Mouse (Mus musculus) gastrocnemius, postnatal 10 days (tissue): Measurements from ENCODE around the gene Lsm12. TPM values are rescaled to one million over a fixed set of nuclear protein-coding genes. Genes with fewer than 3 reads are reported as not detected.
"Not testable (repeated sequence)": the region's sequence is repeated elsewhere in the genome, so short reads cannot be mapped to it uniquely, and the experiment has no call there.

Experiments used
- DNase-seq: peaks from one replicate; pipeline ENCODE4 v3.0.0; 2021; ENCODE audit warnings: mixed read lengths
- total RNA-seq, 2 experiments: library from RNA; stranded (reverse); gene quantifications; 2 replicates each; pipeline ENCODE4 v1.2.3; 2021

Lsm12 gene
- total RNA-seq, 2 experiments from 2014 or later = 83.1 to 84.4 TPM

- DNase-seq = no peak
These were observed 1.1 kb upstream of the Lsm12 start for GRCm38 (mm10) chr11:102186235-102186634.

GRCm38 (mm10) chr11:102185677-102186076, 581 bp upstream of the Lsm12 start:
- no peak for DNase-seq

DNA sequence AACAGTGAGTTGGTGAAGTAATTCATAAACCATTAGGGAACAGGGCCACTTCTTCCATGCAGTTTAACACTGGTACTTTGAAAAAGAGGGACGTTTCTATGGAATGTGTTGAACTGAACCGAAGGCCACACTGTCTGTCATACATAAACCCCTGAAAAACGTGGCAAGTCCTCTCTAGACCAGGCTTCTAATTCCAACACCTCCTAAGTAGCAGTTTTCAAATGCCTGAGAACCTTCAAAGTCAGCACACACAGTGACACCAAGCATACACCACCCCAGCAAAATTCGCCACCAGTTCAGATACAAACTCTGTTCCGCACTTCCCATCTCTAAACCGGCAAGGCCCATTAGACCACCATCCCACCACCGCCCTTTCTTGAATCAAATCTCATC, 847 bp downstream of the Lsm12 start:
- DNase-seq = no peak

DNA sequence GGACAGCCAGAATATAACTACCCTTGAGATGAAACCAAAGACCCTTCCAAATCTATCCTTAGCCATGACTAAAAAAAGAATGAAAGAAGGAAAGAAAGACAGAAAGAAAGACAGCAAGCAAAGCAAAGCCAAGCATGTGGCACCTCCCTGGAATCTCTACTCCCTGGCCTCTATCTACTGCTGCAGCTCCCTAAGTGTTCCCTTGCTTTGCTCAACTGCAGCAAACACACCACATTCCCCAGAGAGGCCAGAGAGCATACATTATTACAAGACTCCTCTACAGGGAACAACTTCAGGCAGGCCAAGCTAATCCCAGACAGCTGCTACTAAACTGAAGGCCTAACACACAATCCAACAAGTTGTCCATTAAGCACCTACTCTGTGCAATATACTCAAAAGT, 5.3 kb downstream of the Lsm12 start:
- DNase-seq = no peak

DNA sequence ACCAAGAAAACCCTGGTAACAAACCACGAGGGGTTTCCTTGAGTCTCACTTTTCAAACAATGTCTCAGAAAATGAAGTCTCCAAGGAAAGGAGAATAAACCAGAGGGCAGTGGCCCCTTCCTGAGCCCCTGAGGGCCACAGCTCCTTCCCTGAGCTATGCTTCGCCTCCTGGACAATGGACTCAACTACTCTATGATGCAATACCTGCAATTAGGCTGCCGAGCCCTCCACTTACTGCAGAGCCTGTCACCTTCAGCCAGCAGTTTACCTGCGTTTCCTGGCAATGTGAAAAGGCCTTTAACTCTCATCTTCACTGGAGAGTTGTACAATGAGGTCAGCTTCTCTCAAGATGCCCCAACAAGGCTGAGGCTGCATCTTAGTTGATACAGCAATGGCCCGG, 16.4 kb downstream of the Lsm12 start:
- DNase-seq = no peak

DNA sequence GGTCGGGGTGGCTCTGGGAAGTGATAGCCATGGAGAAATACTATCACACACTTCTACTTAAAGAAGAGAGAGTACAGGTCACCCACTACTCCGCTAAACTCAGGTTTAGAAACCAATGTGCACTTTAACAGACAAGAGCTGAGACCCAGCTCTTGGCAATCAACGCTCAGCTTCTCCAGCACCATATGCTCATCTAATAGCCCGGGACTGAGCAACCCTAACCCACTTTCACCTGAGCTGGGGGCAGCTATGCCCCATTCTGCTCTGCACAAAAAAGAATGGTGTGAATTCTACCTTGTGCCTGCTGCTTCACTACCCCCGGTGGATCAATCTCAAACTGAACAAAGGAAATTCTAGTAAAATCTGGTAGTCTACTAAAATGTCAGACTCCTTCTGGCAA, 17.6 kb downstream of the Lsm12 start:
- DNase-seq = no peak

GRCm38 (mm10) chr11:102165971-102166722, 18.9 kb downstream of the Lsm12 start:
- no peak for DNase-seq

DNA sequence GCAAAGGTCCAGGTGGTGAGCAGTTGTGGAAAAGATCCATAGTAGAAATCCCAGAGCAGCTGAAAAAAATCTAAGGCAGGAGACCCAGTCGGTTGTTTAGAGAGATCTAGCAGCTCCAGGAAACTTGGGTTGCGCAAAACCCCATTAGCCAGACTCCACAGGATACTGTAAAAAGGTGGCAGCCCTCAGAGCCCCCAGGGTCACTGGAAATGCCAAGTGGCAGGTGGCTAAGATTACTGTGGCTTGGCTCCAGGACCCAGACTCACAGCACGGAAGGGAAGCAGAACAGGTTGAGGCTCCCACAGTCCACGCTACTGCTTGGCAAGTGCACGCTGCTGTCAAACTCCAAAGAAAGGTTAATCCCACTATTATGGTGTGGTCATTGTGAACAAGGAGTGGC, 25.3 kb downstream of the Lsm12 start:
- DNase-seq = no peak

- DNase-seq = not testable (repeated sequence)
These were observed 27.1 kb downstream of the Lsm12 start for GRCm38 (mm10) chr11:102158024-102158423.

- DNase-seq = no peak
These were observed 28.4 kb downstream of the Lsm12 start for GRCm38 (mm10) chr11:102156786-102157089.

GRCm38 (mm10) chr11:102156039-102156785, 28.9 kb downstream of the Lsm12 start, which contains the start of gene Tmem101:
Gene Tmem101, minus strand, starts transcription at chr11:102156404.
- DNase-seq = peak; percentile 85

GRCm38 (mm10) chr11:102147213-102147989, 37.7 kb downstream of the Lsm12 start:
- no peak for DNase-seq

DNA sequence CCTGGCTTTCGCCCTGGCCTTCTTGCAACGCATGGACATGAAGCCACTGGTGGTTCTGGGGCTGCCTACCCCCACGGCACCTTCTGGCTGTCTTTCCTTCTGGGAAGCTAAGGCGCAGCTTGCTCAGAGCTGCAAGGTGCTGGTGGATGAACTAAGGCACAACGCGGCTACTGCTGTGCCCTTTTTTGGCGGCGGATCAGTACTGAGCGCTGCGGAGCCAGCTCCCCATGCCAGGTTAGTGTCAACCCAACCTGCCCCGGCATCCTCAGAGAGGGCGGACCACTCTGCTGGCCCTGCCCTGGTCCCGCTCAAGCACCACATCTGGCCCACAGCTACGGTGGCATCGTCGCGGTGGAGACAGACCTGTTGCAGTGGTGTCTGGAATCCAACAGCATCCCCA, 38.6 kb downstream of the Lsm12 start:
- no peak for DNase-seq

DNA sequence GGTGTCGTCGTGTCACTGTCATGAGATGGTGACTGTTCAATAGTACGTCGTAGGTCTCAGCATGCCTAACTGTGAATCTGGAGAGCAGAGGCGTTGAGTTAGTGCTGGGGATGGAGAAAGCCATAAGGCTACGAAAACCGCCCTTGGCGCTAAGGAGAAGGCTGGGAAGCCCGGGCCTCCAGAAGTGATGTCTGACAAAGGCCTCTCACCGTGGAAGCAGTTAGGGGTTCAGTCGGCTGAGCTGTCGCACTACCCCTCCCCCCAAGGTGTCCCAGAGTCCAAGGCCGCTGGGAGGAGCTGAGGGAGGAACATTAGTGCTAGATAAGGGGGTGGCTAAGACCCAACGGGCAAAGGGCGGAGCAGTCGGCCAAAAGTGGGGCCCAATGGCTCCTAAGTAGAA, 39.1 kb downstream of the Lsm12 start:
- DNase-seq = no peak

GRCm38 (mm10) chr11:102145471-102146001, 39.6 kb downstream of the Lsm12 start, which contains the start of gene Nags:
Gene Nags, plus strand, starts transcription at chr11:102145513.
- no peak for DNase-seq

DNA sequence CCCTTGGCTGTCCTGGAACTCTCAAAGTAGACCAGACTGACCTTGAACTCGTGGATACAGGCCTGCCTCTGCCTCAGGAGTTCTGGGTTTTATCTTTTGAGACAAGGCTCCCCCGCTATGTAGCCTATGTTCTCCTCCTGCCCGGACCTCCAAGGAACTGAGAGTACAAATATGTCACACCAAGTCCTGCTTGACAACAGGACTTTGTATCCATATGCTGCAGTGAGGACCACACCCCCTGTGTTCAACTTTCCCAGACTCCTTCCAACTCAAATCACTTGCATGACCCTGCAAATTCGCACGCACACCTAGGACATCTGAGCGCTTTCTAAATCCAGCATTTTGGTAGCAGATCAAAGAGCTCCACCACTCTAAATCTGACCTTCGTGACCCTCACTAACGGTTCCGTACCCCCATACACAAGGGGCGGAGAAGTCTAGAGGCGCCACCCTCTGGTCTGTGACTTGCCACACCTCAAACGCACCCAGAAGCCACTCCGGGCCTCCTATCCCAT, 40.1 kb downstream of the Lsm12 start:
- DNase-seq = no peak

- no peak for DNase-seq
These were observed 42.7 kb downstream of the Lsm12 start for GRCm38 (mm10) chr11:102142355-102142754.

GRCm38 (mm10) chr11:102140508-102140907, 44.6 kb downstream of the Lsm12 start:
- DNase-seq = peak; percentile 57

- DNase-seq = peak; percentile 76
These were observed 46.7 kb downstream of the Lsm12 start for GRCm38 (mm10) chr11:102138447-102138740.

- DNase-seq = no peak
These were observed 47.3 kb downstream of the Lsm12 start for GRCm38 (mm10) chr11:102137625-102138446.

DNA sequence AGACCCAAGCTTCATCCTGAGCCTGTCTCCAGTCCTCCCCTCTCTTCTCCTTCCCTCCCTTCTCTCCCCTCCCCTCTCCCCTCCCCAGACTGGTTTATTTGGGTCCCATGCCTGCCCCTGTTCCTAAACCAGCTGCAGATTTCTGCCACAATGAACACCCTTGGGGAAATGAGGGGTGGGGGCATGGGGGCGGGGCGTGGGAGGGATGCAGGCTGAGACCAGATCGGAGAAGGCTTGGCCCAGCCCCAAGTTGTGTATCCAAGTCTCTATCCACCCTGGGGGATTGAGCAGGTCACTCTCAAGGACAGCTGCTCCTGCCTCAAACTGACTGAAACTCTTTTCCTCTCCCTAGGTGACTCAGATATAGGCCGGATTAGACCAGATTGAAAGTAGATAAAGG, 50.6 kb downstream of the Lsm12 start:
- no peak for DNase-seq

DNA sequence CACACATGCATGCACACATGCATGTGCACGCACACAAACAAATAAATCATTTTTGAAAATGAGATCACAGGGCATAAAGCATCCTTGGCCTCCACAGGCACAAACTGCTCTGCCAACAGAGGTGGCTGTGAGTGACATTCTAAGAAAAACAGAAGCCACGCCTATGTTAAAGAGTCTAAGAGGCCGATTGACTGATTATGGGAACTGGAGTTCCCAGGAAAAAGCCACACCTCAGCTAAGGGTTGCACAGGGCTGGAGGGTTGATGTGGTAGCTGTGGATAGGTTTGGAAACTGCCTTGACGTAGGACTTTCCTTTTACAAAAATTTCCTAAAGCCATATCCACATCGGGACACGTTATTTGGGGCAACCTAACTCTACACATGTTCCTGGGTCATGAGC, 67.7 kb downstream of the Lsm12 start:
- no peak for DNase-seq
